Comparison of ENCODE assay signal across 13 mouse cellular contexts in the genomic region with DNA sequence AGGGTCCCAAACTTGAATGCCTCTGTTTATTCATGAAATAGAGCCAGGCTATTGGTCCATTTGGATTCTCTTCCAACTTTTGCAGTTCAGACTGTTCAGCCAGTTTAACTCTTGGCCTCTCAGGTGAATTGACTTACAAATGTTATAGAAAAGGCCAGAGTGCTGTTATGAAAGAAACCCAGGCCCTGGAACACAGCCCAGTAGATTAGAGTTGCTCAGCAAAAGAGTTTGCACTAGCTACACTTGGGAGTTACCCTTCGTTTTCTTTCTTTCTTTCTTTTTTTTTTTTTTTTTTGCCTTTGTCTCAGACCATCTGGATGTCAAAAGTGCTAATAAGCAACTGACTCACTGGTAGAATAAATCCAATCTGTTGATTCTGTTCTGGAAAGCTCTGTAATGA. TPM values are rescaled to one million over a fixed set of nuclear protein-coding genes. Genes with fewer than 3 reads are reported as not detected.
DNase-seq lines count a peak whose midpoint lies in the region; ATAC-seq and TF ChIP-seq lines count a peak whose summit lies in the region.
"Had no signal": no experiment of that assay in that cellular context is flagged by ENCODE, and none has a peak within 500 bp of the region (broad histone marks: within the 10 kb centered on the region; RNA-seq: fewer than 3 reads in every experiment).

No protein-coding gene starts in this region.

- no peak overlapping the region for H3K27ac ChIP-seq in hindbrain, postnatal 0 days
- no peak overlapping the region for H3K27ac ChIP-seq in hindbrain, embryonic 16.5 days (ENCODE audit: low read depth, low read length)
- H3K27ac ChIP-seq: hindbrain, embryonic 13.5 days; liver, embryonic 13.5 days had no signal

- no peaks in the 10 kb centered on the region for H3K4me1 ChIP-seq in hindbrain, postnatal 0 days (ENCODE audit: insufficient read depth, low read length)
- H3K4me1 ChIP-seq in hindbrain, embryonic 16.5 days (ENCODE audit: control insufficient read depth, insufficient read depth, low read depth, low read length): no peaks in the 10 kb centered on the region
- H3K4me1 ChIP-seq: hindbrain, embryonic 13.5 days; liver, embryonic 13.5 days had no signal

- no peaks in the 10 kb centered on the region for H3K9me3 ChIP-seq in hindbrain, postnatal 0 days (ENCODE audit: low read length)
- no peaks in the 10 kb centered on the region for H3K9me3 ChIP-seq in hindbrain, embryonic 16.5 days (ENCODE audit: control insufficient read depth, low read length)
- H3K9me3 ChIP-seq: hindbrain, embryonic 13.5 days; liver, embryonic 13.5 days had no signal

- no peak overlapping the region for H3K9ac ChIP-seq in hindbrain, postnatal 0 days (replicated peaks; ENCODE audit: low read length)
- no peak overlapping the region for H3K9ac ChIP-seq in hindbrain, embryonic 16.5 days (ENCODE audit: low read depth, low read length)
- H3K9ac ChIP-seq: hindbrain, embryonic 13.5 days; liver, embryonic 13.5 days had no signal

- H3K27me3 ChIP-seq in hindbrain, postnatal 0 days (ENCODE audit: insufficient read depth, low read length): no peaks in the 10 kb centered on the region
- H3K27me3 ChIP-seq in hindbrain, embryonic 16.5 days (replicated peaks; ENCODE audit: control insufficient read depth, insufficient read depth, low read length): no peaks in the 10 kb centered on the region
- H3K27me3 ChIP-seq: hindbrain, embryonic 13.5 days; liver, embryonic 13.5 days had no signal

- DNase-seq in hindbrain, postnatal 0 days (ENCODE audit: low spot score): peak; percentile 2
- DNase-seq in testis, postnatal 14 days (ENCODE audit: low spot score): peak; percentile 8
- DNase-seq in testis, postnatal 10 days (ENCODE audit: low spot score): no peak
- DNase-seq in kidney, adult 9 months: peak; percentile 67
- no peak for DNase-seq in spleen, postnatal 4 days (ENCODE audit: low spot score in 2 of 2)
- DNase-seq: cerebellum, postnatal 25 days; gastrocnemius, postnatal 25 days; liver, embryonic 13.5 days; retina, postnatal 1 day had no signal

- no peak overlapping the region for H3K4me2 ChIP-seq in hindbrain, postnatal 0 days (ENCODE audit: low read depth, low read length)
- no peak overlapping the region for H3K4me2 ChIP-seq in hindbrain, embryonic 16.5 days (ENCODE audit: low read length)
- H3K4me2 ChIP-seq: hindbrain, embryonic 13.5 days; liver, embryonic 13.5 days had no signal

- H3K36me3 ChIP-seq in hindbrain, postnatal 0 days (ENCODE audit: insufficient read depth, low read length): no peaks in the 10 kb centered on the region
- no peaks in the 10 kb centered on the region for H3K36me3 ChIP-seq in hindbrain, embryonic 16.5 days (ENCODE audit: control insufficient read depth, insufficient read depth, low read length)
- H3K36me3 ChIP-seq: hindbrain, embryonic 13.5 days; liver, embryonic 13.5 days had no signal

- no peak for ATAC-seq in hindbrain, postnatal 0 days
- ATAC-seq in hindbrain, embryonic 16.5 days: no peak
- no peak for ATAC-seq in frontal cortex, adult (ENCODE audit: low TSS enrichment)
- ATAC-seq in cerebellum, adult (ENCODE audit: insufficient number of reproducible peaks, low FRiP score, low TSS enrichment): no peak

- H3K4me3 ChIP-seq in hindbrain, postnatal 0 days (ENCODE audit: low read length): no peak overlapping the region
- no peak overlapping the region for H3K4me3 ChIP-seq in hindbrain, embryonic 16.5 days (ENCODE audit: low read length)
- H3K4me3 ChIP-seq: hindbrain, embryonic 13.5 days; liver, embryonic 13.5 days had no signal

- no peak for TF ChIP-seq CTCF in hindbrain, postnatal 0 days (IDR thresholded peaks at IDR 0.05; ENCODE audit: low read depth)

- WGBS in hindbrain, postnatal 0 days: 29% methylated on average over 1 of the region's 1 CpGs
- 33% methylated on average over 1 of the region's 1 CpGs for WGBS in hindbrain, embryonic 16.5 days

RNA-seq across cellular contexts. Expression of gene Pde3b, which starts 51.0 kb away (rescaled TPM):
- total RNA-seq in hindbrain, postnatal 0 days (2014; rRNA removed): 12.1 and 18.3 TPM in 2 replicates
- 3.4 and 3.7 TPM in 2 replicates for polyA plus RNA-seq in hindbrain, postnatal 0 days (2015; fragmentation: Nextera tagmentation; extraction: Ambion mirVana)
- 3.2 and 3.4 TPM in 2 replicates for polyA plus RNA-seq in hindbrain, embryonic 16.5 days (2015; fragmentation: Nextera tagmentation; extraction: Ambion mirVana)

Comparison
In these comparisons a context has a peak if more than half of its experiments do, and no peak if none do; other contexts are left out.
1. DNase-seq: peak in hindbrain, postnatal 0 days (single experiment), testis, postnatal 14 days (single experiment) and kidney, adult 9 months (single experiment); none in testis, postnatal 10 days (single experiment) and spleen, postnatal 4 days (0 of 2).